Mouse (Mus musculus): ENCODE data around the gene Pfkfb4.

DNA sequence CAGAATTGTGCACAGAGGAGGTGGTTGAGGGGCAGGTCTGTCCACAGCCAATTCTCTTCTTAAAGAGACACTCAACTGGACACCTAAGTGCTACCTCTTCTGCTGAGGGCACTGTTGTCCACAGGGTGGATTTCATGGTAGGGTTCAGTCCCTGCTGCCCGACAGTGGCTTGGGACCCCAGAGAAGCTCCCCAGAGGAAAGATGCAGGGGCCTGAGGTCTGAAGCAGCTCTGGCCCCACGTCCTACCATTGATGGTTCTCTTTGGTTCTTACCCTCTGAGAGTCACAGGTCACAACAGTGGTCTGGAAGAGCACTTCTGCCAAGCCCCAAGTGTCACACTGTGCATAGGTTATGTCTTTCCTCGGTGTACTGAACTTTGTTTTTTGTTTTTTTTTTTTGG lies 61.8 kb downstream of the Pfkfb4 start:
- TF ChIP-seq POLR2A (IDR thresholded peaks at IDR 0.05; ENCODE audit: extremely low read depth, insufficient read depth, low read length) (no peak), CTCF (IDR thresholded peaks at IDR 0.05; ENCODE audit: low read depth, low read length) (no peak)

All from liver, adult 2 months (tissue).